Mouse (Mus musculus): ENCODE measurements around the gene Zfp941. TPM values are rescaled to one million over a fixed set of nuclear protein-coding genes. Genes with fewer than 3 reads are reported as not detected.

The Zfp941 gene
- polyA plus RNA-seq, 1 experiment from 2014 or later: 0.24 TPM

GRCm38 (mm10) chr7:140853386-140853785 lies 31.4 kb upstream of the Zfp941 start:
- Histone ChIP-seq H3K9ac (no peak overlapping the region), H3K36me3 (peaks cover 35% of the 10 kb centered on the region), H3K27me3 (no peaks in the 10 kb centered on the region), H3K9me3 (replicated peaks) (no peaks in the 10 kb centered on the region), H3K4me2 (0 out of 2 replicates have a peak overlapping the region, but pooled peaks have one; percentile 8), H3K4me3 (replicated peaks) (no peak overlapping the region; the same call in 1 of the 2 replicates), H3K27ac (peak overlapping the region; percentile 55), H3K4me1 (replicated peaks) (peaks cover 39% of the 10 kb centered on the region)
- ATAC-seq (ENCODE audit: low read depth): no peak
- 71% methylated on average over 9 of the region's 9 CpGs for WGBS (ENCODE audit: insufficient replicate concordance)
- no peak for DNase-seq

GRCm38 (mm10) chr7:140851916-140852315 lies 29.9 kb upstream of the Zfp941 start:
- H3K4me3 ChIP-seq (replicated peaks): no peak overlapping the region
- H3K9me3 ChIP-seq (replicated peaks): no peaks in the 10 kb centered on the region
- no peak overlapping the region for H3K4me2 ChIP-seq
- no peaks in the 10 kb centered on the region for H3K27me3 ChIP-seq
- peaks cover 29% of the 10 kb centered on the region for H3K4me1 ChIP-seq (replicated peaks)
- ATAC-seq (ENCODE audit: low read depth): no peak
- WGBS (ENCODE audit: insufficient replicate concordance): 91% methylated on average over 4 of the region's 4 CpGs
- no peak overlapping the region for H3K9ac ChIP-seq
- peaks cover 35% of the 10 kb centered on the region for H3K36me3 ChIP-seq
- DNase-seq: no peak
- no peak overlapping the region for H3K27ac ChIP-seq

GRCm38 (mm10) chr7:140848591-140848990 lies 26.6 kb upstream of the Zfp941 start:
- Histone ChIP-seq H3K4me1 (replicated peaks) (peaks cover 10% of the 10 kb centered on the region), H3K36me3 (peaks cover 23% of the 10 kb centered on the region), H3K27ac (no peak overlapping the region), H3K27me3 (peaks cover 5% of the 10 kb centered on the region; the same call in 1 of the 2 replicates), H3K4me2 (no peak overlapping the region), H3K4me3 (replicated peaks) (no peak overlapping the region), H3K9me3 (replicated peaks) (no peaks in the 10 kb centered on the region), H3K9ac (no peak overlapping the region)
- DNase-seq: no peak
- WGBS (ENCODE audit: insufficient replicate concordance): 79% methylated on average over 10 of the region's 10 CpGs
- no peak for ATAC-seq (ENCODE audit: low read depth)

GRCm38 (mm10) chr7:140847755-140848580 lies 26.0 kb upstream of the Zfp941 start, which contains the start of gene Odf3:
Gene Odf3, plus strand, starts transcription at chr7:140847805.
- ATAC-seq (ENCODE audit: low read depth) (no peak), DNase-seq (no peak)
- WGBS (ENCODE audit: insufficient replicate concordance): 57% methylated on average over 11 of the region's 11 CpGs

GRCm38 (mm10) chr7:140846676-140847075 lies 24.7 kb upstream of the Zfp941 start:
- peaks cover 3% of the 10 kb centered on the region for H3K36me3 ChIP-seq
- peaks cover 22% of the 10 kb centered on the region for H3K27me3 ChIP-seq
- no peak overlapping the region for H3K27ac ChIP-seq
- H3K4me1 ChIP-seq (replicated peaks): peaks cover 2% of the 10 kb centered on the region; the same call in 1 of the 2 replicates
- DNase-seq (no peak), ATAC-seq (ENCODE audit: low read depth) (no peak)
- H3K4me2 ChIP-seq: no peak overlapping the region
- no peak overlapping the region for H3K4me3 ChIP-seq (replicated peaks)
- H3K9ac ChIP-seq: no peak overlapping the region
- 66% methylated on average over 10 of the region's 10 CpGs for WGBS (ENCODE audit: insufficient replicate concordance)
- no peaks in the 10 kb centered on the region for H3K9me3 ChIP-seq (replicated peaks)

More at GRCm38 (mm10) chr7:140847755-140848580, 26.0 kb upstream of the Zfp941 start, which contains the start of gene Odf3:
- Histone ChIP-seq H3K27me3 (peaks cover 11% of the 10 kb centered on the region; the same call in 1 of the 2 replicates), H3K9ac (no peak within 1 kb of the TSS), H3K36me3 (peaks cover 16% of the 10 kb centered on the region), H3K4me3 (replicated peaks) (no peak within 1 kb of the TSS), H3K27ac (no peak within 1 kb of the TSS), H3K9me3 (replicated peaks) (no peaks in the 10 kb centered on the region), H3K4me1 (replicated peaks) (peaks cover 6% of the 10 kb centered on the region; the same call in 1 of the 2 replicates), H3K4me2 (no peak within 1 kb of the TSS)

GRCm38 (mm10) chr7:140845683-140846082 lies 23.7 kb upstream of the Zfp941 start:
- Histone ChIP-seq H3K4me2 (no peak overlapping the region), H3K4me3 (replicated peaks) (no peak overlapping the region), H3K36me3 (no peaks in the 10 kb centered on the region; the same call in 1 of the 2 replicates), H3K27ac (no peak overlapping the region), H3K4me1 (replicated peaks) (peaks cover 2% of the 10 kb centered on the region; the same call in 1 of the 2 replicates), H3K9me3 (replicated peaks) (no peaks in the 10 kb centered on the region), H3K27me3 (peaks cover 32% of the 10 kb centered on the region), H3K9ac (no peak overlapping the region)
- 62% methylated on average over 4 of the region's 4 CpGs for WGBS (ENCODE audit: insufficient replicate concordance)
- DNase-seq: no peak
- no peak for ATAC-seq (ENCODE audit: low read depth)

- peak; percentile 68 for DNase-seq
- Histone ChIP-seq H3K36me3 (no peaks in the 10 kb centered on the region), H3K4me3 (replicated peaks) (no peak within 1 kb of the TSS), H3K4me2 (no peak within 1 kb of the TSS), H3K27me3 (peaks cover 38% of the 10 kb centered on the region), H3K27ac (no peak within 1 kb of the TSS), H3K4me1 (replicated peaks) (peaks cover 2% of the 10 kb centered on the region; the same call in 1 of the 2 replicates), H3K9ac (no peak within 1 kb of the TSS), H3K9me3 (replicated peaks) (no peaks in the 10 kb centered on the region)
- WGBS (ENCODE audit: insufficient replicate concordance): 27% methylated on average over 14 of the region's 14 CpGs
- peak; percentile 72 for ATAC-seq (ENCODE audit: low read depth)
Observed at GRCm38 (mm10) chr7:140844905-140845665, 23.1 kb upstream of the Zfp941 start, which contains the start of gene Scgb1c1. Gene Scgb1c1, plus strand, starts transcription at chr7:140845547.

- DNase-seq: no peak
Observed at GRCm38 (mm10) chr7:140843806-140844205, 21.8 kb upstream of the Zfp941 start.

GRCm38 (mm10) chr7:140840750-140841735 lies 19.1 kb upstream of the Zfp941 start:
- Histone ChIP-seq H3K27me3 (peaks cover 61% of the 10 kb centered on the region), H3K36me3 (no peaks in the 10 kb centered on the region)
- DNase-seq: no peak

More at GRCm38 (mm10) chr7:140843806-140844205, 21.8 kb upstream of the Zfp941 start:
- no peak for ATAC-seq (ENCODE audit: low read depth)
- no peak overlapping the region for H3K4me3 ChIP-seq (replicated peaks)
- H3K9ac ChIP-seq: no peak overlapping the region
- H3K27me3 ChIP-seq: peaks cover 50% of the 10 kb centered on the region
- H3K27ac ChIP-seq: no peak overlapping the region
- WGBS (ENCODE audit: insufficient replicate concordance): 62% methylated on average over 7 of the region's 7 CpGs
- H3K4me1 ChIP-seq (replicated peaks): peaks cover 2% of the 10 kb centered on the region; the same call in 1 of the 2 replicates
- H3K9me3 ChIP-seq (replicated peaks): no peaks in the 10 kb centered on the region
- no peak overlapping the region for H3K4me2 ChIP-seq
- no peaks in the 10 kb centered on the region for H3K36me3 ChIP-seq

GRCm38 (mm10) chr7:140839556-140839955 lies 17.6 kb upstream of the Zfp941 start:
- Histone ChIP-seq H3K4me1 (replicated peaks) (peaks cover 14% of the 10 kb centered on the region), H3K27ac (no peak overlapping the region), H3K9me3 (replicated peaks) (no peaks in the 10 kb centered on the region), H3K36me3 (no peaks in the 10 kb centered on the region), H3K27me3 (peaks cover 62% of the 10 kb centered on the region), H3K4me2 (no peak overlapping the region), H3K4me3 (replicated peaks) (no peak overlapping the region), H3K9ac (no peak overlapping the region)
- DNase-seq (no peak), ATAC-seq (ENCODE audit: low read depth) (no peak)
- WGBS (ENCODE audit: insufficient replicate concordance): 52% methylated on average over 5 of the region's 5 CpGs

More at GRCm38 (mm10) chr7:140840750-140841735, 19.1 kb upstream of the Zfp941 start:
- no peak overlapping the region for H3K4me3 ChIP-seq (replicated peaks)
- no peaks in the 10 kb centered on the region for H3K9me3 ChIP-seq (replicated peaks)
- no peak overlapping the region for H3K4me2 ChIP-seq
- peaks cover 2% of the 10 kb centered on the region; the same call in 1 of the 2 replicates for H3K4me1 ChIP-seq (replicated peaks)
- no peak for ATAC-seq (ENCODE audit: low read depth)
- H3K27ac ChIP-seq: no peak overlapping the region
- 28% methylated on average over 19 of the region's 19 CpGs for WGBS (ENCODE audit: insufficient replicate concordance)
- H3K9ac ChIP-seq: no peak overlapping the region
